Mouse (Mus musculus): ENCODE results near the gene Plin4.

DNA sequence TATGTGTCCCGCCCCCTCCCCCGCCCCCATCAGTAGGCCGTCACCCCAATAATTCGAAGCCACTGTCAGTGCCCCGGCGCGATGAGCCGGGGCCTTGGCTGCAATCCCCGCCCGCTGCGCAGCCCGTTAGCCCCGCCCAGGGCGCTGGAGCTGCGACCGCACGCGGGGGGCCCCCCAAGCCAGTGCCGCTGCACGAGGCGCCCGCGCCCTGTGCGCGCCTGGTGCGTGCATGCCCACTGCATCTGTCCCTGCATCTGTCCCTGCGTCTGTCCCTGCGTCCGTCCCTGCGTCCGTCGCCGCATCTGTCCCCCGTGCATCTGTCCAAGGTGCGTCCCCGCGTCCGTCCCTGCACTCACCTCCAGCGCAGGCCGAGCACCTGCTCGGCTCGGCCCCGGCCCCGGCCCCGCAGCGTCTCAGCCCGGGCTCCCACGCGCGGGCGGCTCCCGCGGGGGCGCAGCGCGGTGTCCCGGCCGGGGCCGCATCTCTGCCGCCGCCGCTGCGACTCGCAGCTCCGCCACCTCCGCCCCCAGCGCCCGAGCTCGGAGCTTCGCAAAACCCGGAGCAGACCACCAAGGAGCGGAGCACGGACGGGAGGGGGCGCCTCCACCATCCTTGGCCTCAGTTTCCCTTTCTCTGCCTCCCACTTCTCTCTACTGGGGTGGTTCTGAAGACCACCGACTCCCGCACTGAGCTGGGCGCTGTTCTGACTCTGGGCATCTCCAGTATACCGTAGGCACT, 30.4 kb upstream of the Plin4 start, which contains the start of gene Sema6b:
- no peak for TF ChIP-seq POLR2AphosphoS2 (IDR thresholded peaks at IDR 0.05; ENCODE audit: insufficient read length, low read depth)
- no peak for TF ChIP-seq TCF12 (IDR thresholded peaks at IDR 0.05; ENCODE audit: insufficient read depth, poor library complexity, severe bottlenecking)
- no peak for TF ChIP-seq POLR2A (IDR thresholded peaks at IDR 0.05; ENCODE audit: insufficient read length, low read depth)
- no peak for TF ChIP-seq USF1 (IDR thresholded peaks at IDR 0.05; ENCODE audit: low read depth)
- TF ChIP-seq MYOG (IDR thresholded peaks at IDR 0.05; ENCODE audit: control insufficient read depth in 1 of 3, insufficient read depth in 1 of 3, insufficient read length in 2 of 3, low read depth in 2 of 3) = peak in 2 of 3 experiments; percentile 68 to 71
- TF ChIP-seq SRF (IDR thresholded peaks at IDR 0.05; ENCODE audit: control insufficient read depth, insufficient read length, low read depth) = no peak
- peak; percentile 36 for TF ChIP-seq TCF3 (IDR thresholded peaks at IDR 0.05; ENCODE audit: insufficient read length, low read depth)
- no peak for TF ChIP-seq MAX (IDR thresholded peaks at IDR 0.05; ENCODE audit: low read depth)
- no peak for TF ChIP-seq E2F4 (IDR thresholded peaks at IDR 0.05; ENCODE audit: insufficient read depth)
- TF ChIP-seq MYOD1 (IDR thresholded peaks at IDR 0.05; ENCODE audit: control insufficient read depth in 1 of 3, insufficient read length in 2 of 3, low read depth in 2 of 3) = peak in 2 of 3 experiments; percentile 13 to 49
- no peak for TF ChIP-seq CEBPB (IDR thresholded peaks at IDR 0.05; ENCODE audit: insufficient read depth, poor library complexity, severe bottlenecking)

All from myocyte (in vitro differentiated cells).